Comparison of ENCODE assay signal across 7 mouse cellular contexts in genomic region chr13:58215592-58216341, GRCm38 (mm10). TPM values are rescaled to one million over a fixed set of nuclear protein-coding genes. Genes with fewer than 3 reads are reported as not detected.
DNase-seq lines count a peak whose midpoint lies in the region; ATAC-seq lines count a peak whose summit lies in the region.

Gene Ubqln1, minus strand, starts transcription at chr13:58215653.

- ATAC-seq in embryonic facial prominence, embryonic 11.5 days (replicated peaks; ENCODE audit: insufficient number of reproducible peaks, low FRiP score, low TSS enrichment, low read depth) = peak; percentile 86
- peak; percentile 91 for ATAC-seq in granulocyte monocyte progenitor cell, adult 5-6 weeks (replicated peaks; ENCODE audit: poor library complexity, severe bottlenecking)
- peak; percentile 95 for ATAC-seq in midbrain, embryonic 13.5 days

- H3K9ac ChIP-seq in embryonic facial prominence, embryonic 11.5 days (replicated peaks; ENCODE audit: low read length) = peak within 1 kb of the TSS; percentile 96
- peak within 1 kb of the TSS; percentile 98 for H3K9ac ChIP-seq in midbrain, embryonic 13.5 days (replicated peaks)

- WGBS in embryonic facial prominence, embryonic 11.5 days = 3% methylated on average over 56 of the region's 62 CpGs
- 4% methylated on average over 62 of the region's 62 CpGs for WGBS in limb, embryonic 10.5 days
- 4% methylated on average over 57 of the region's 62 CpGs for WGBS in midbrain, embryonic 13.5 days

- peak within 1 kb of the TSS; percentile 79 for H3K4me2 ChIP-seq in embryonic facial prominence, embryonic 11.5 days (ENCODE audit: low read depth, low read length)
- H3K4me2 ChIP-seq in midbrain, embryonic 13.5 days (replicated peaks) = peak within 1 kb of the TSS; percentile 79

- H3K9me3 ChIP-seq in embryonic facial prominence, embryonic 11.5 days (replicated peaks; ENCODE audit: control insufficient read depth, low read length) = no peaks in the 10 kb centered on the region
- no peaks in the 10 kb centered on the region for H3K9me3 ChIP-seq in limb, embryonic 10.5 days (replicated peaks)
- no peaks in the 10 kb centered on the region for H3K9me3 ChIP-seq in midbrain, embryonic 13.5 days

- no peaks in the 10 kb centered on the region for H3K27me3 ChIP-seq in embryonic facial prominence, embryonic 11.5 days (ENCODE audit: control insufficient read depth, insufficient read depth, low read length)
- no peaks in the 10 kb centered on the region for H3K27me3 ChIP-seq in limb, embryonic 10.5 days (ENCODE audit: low read depth, poor library complexity, severe bottlenecking)
- peaks cover 5% of the 10 kb centered on the region; the same call in 1 of the 2 replicates for H3K27me3 ChIP-seq in midbrain, embryonic 13.5 days

- H3K4me1 ChIP-seq in embryonic facial prominence, embryonic 11.5 days (ENCODE audit: control insufficient read depth, insufficient read depth, low read length) = no peaks in the 10 kb centered on the region
- H3K4me1 ChIP-seq in limb, embryonic 10.5 days = peaks cover 23% of the 10 kb centered on the region
- H3K4me1 ChIP-seq in midbrain, embryonic 13.5 days (replicated peaks) = peaks cover 34% of the 10 kb centered on the region

- H3K4me3 ChIP-seq in embryonic facial prominence, embryonic 11.5 days (ENCODE audit: low read depth, low read length) = peak within 1 kb of the TSS; percentile 100
- H3K4me3 ChIP-seq in limb, embryonic 10.5 days = peak within 1 kb of the TSS; percentile 99
- H3K4me3 ChIP-seq in midbrain, embryonic 13.5 days (replicated peaks) = peak within 1 kb of the TSS; percentile 99

- H3K36me3 ChIP-seq in embryonic facial prominence, embryonic 11.5 days (replicated peaks; ENCODE audit: control insufficient read depth, insufficient read depth, low read depth, low read length) = no peaks in the 10 kb centered on the region
- H3K36me3 ChIP-seq in limb, embryonic 10.5 days = peaks cover 8% of the 10 kb centered on the region; the same call in 1 of the 2 replicates
- H3K36me3 ChIP-seq in midbrain, embryonic 13.5 days = no peaks in the 10 kb centered on the region

- H3K27ac ChIP-seq in embryonic facial prominence, embryonic 11.5 days (replicated peaks; ENCODE audit: low read depth, low read length) = peak within 1 kb of the TSS; percentile 72
- H3K27ac ChIP-seq in limb, embryonic 10.5 days = peak within 1 kb of the TSS; percentile 98
- peak within 1 kb of the TSS; percentile 90 for H3K27ac ChIP-seq in midbrain, embryonic 13.5 days

- peak; percentile 92 for DNase-seq in adrenal gland, postnatal 14 days
- DNase-seq in embryonic facial prominence, embryonic 11.5 days (ENCODE audit: low spot score) = peak; percentile 91
- peak; percentile 83 for DNase-seq in kidney, adult 11 months
- peak; percentile 91 for DNase-seq in limb, embryonic 10.5 days (ENCODE audit: low spot score)
- peak; percentile 88 for DNase-seq in spleen, adult 12 weeks (ENCODE audit: low spot score)

RNA-seq across cellular contexts. Expression of gene Ubqln1, which starts in this region (rescaled TPM):
- 103 and 113 TPM in 2 replicates for total RNA-seq in adrenal gland, postnatal 14 days (2021)
- 142 and 144 TPM in 2 replicates for polyA plus RNA-seq in embryonic facial prominence, embryonic 11.5 days (2014; fragmentation: Nextera tagmentation; extraction: Ambion mirVana)
- 49.9 and 50.9 TPM in 2 replicates for total RNA-seq in granulocyte monocyte progenitor cell, adult 5-6 weeks (2014; fragmentation: Nextera tagmentation)
- total RNA-seq in granulocyte monocyte progenitor cell, adult 5-6 weeks (2017) = 55.5 and 61.7 TPM in 2 replicates
- 153 and 158 TPM in 2 replicates for polyA plus RNA-seq in limb, embryonic 10.5 days (2016; fragmentation: Nextera tagmentation; extraction: Ambion mirVana)
- 116 and 132 TPM in 2 replicates for polyA plus RNA-seq in midbrain, embryonic 13.5 days (2015; fragmentation: Nextera tagmentation; extraction: Ambion mirVana)

Comparison
In these comparisons a context has a peak if more than half of its experiments do, and no peak if none do; other contexts are left out.
1. Peak in every context shown above with its lines: DNase-seq, ATAC-seq, H3K4me3 ChIP-seq and H3K27ac ChIP-seq.